Mouse (Mus musculus) heart, postnatal 4 days (tissue): ENCODE data around the gene Gm19668. TPM values are rescaled to one million over a fixed set of nuclear protein-coding genes. Genes with fewer than 3 reads are reported as not detected.
"Not testable (repeated sequence)": the region's sequence is repeated elsewhere in the genome, so short reads cannot be mapped to it uniquely, and the experiment has no call there.

Source experiments
- DNase-seq: peaks from one replicate; pipeline ENCODE4 v3.0.0; 2021
- total RNA-seq, 2 experiments: library from RNA; stranded (reverse); gene quantifications; 2 replicates each; pipeline ENCODE4 v1.2.3; 2021

Gm19668 gene
- total RNA-seq, result not detected

DNA sequence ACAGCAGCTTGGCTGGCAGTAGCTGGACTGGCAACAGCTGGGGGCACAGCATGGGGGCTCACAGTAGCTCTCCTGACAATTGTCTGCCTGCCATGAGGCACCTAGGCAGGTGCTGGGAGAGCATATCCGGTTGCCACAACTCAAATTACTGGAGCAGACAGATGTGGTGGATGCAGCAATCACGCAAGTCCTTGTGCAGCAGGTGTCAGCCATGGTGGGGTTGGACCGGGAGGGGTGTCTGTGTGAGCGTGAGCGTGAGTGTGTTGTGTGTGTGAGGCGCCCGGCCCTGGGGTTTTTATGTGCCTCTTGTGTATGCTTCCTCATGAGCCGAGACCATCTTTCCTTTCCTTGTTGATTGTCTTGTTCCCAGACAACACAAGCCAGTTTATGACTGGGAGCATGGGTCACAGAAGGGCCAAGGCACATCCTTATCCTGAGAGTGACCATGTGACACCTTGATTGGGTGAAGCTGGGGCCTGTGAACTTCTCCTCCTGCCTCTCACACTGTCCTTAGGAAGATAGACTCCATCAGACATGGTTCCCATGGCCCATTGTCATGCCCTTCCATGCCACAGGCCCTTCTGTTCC lies at the start of gene Gm19668:
Gene Gm19668, minus strand, starts transcription at position 213 of the 588 bp plus-strand sequence.
- DNase-seq, result no peak

DNA sequence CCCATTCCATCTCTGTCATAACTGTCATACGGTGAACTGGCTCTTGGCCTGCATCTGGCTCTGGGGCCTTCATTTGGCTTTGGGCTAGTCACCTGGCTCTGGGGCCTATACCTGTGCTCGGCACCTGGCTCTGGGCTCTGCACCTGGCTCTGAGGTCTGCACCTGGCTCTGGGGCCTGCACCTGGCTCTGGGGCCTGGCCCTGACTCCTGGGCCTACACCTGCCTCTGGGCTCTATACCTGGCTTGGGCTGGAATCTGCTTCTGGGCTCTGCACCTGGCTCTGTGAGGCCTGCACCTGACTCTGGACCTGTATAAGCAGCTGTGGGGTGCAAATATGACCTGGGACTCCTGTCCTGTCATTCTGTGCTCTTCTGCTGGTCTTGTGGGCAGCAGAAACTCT lies 48.6 kb upstream of the Gm19668 start:
- no peak for DNase-seq

DNA sequence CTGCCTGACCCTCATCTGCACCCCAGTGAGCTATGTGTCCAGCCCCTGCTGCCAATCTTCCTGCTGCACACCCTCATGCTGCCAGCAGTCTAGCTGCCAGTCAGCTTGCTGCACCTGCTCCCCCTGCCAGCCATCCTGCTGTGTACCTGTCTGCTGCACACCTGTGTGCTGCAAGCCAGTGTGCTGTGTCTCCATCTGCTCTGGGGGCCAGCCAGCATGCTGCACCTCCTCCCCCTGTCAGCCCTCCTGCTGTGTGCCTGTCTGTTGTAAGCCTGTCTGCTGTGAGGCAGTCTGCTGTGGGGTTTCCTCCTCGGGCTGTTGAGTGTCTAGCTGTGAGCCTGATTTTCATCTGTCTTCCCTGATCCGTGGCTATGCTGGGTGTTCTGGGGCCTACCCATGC lies 48.0 kb upstream of the Gm19668 start:
- no peak for DNase-seq

DNA sequence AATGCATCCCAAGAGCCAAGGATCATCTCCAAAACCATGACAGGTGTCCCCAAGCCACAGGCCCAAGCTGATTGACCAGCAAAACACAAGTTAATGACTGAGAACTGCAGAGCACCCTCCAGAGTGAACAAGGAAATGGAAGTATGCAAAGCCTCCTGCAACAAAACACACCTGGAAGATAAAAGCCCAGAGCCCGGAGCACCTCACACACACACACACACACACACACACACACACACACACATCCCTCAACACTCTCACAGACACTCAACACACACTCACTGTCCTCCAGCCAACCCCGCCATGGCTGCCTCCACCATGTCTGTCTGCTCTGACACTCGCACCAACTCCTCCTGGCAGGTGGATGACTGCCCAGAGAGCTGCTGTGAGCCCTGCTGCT lies 47.6 kb upstream of the Gm19668 start, which contains the start of gene Gm36176:
Gene Gm36176, plus strand, starts transcription at position 301 of the 400 bp plus-strand sequence.
- no peak for DNase-seq

DNA sequence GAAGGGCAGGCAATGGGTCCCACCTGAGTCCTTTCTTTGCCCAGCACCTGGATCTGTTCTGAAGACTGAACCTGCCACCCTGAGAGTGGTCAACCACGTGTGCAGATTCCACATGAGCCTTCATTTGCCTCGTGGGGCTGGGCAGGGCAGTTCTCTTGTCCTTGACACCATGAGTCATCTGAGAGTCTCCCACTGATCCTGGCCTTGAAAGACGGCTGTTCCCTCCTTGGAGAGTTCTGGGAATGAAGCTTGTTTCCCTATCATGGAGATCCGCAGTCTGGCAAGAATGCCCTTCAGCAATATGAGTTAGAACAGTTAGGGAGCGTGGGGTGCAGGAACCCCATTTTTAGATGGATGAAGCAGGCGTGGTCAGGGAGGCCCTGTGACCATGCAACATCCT lies 40.1 kb upstream of the Gm19668 start:
- no peak for DNase-seq

DNA sequence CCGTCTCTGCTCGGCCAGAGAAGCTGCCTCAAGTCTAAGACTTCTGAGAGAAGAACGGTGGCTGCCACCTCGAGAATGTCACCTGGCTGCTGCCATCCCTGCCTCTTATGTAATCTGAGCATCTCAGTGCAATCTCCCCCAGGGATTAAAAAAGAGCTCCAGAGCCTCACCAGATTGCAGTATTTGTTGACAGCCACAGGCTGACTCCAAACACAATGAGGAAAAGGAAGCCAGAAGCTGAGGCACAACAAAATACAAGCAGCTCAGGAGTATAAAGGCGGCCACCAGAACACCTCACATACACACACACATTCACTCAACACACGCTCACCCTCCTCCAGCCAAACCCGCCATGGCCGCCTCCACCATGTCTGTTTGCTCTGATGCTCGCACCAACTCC lies 36.7 kb upstream of the Gm19668 start, which contains the start of gene Krtap10-10:
Gene Krtap10-10, plus strand, starts transcription at position 301 of the 400 bp plus-strand sequence.
- no peak for DNase-seq

DNA sequence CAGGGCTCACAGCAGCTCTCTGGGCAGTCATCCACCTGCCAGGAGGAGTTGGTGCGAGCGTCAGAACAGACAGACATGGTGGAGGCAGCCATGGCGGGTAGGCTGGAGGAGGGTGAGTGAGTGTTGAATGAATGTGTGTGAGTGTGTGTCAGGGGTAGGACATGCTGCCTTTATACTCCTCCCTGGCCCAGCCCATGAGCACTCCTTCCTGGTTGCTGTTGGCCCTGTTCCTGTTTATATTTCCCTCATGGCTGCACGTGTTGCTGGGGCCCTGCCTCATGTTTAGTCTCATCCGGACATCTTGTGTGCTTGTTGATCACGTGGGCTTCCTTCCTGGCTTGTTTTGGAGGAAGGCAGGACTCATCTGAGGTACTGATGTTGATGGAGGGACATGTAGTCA lies 28.0 kb upstream of the Gm19668 start, which contains the start of gene Krtap10-4:
Gene Krtap10-4, minus strand, starts transcription at position 145 of the 400 bp plus-strand sequence.
- no peak for DNase-seq

DNA sequence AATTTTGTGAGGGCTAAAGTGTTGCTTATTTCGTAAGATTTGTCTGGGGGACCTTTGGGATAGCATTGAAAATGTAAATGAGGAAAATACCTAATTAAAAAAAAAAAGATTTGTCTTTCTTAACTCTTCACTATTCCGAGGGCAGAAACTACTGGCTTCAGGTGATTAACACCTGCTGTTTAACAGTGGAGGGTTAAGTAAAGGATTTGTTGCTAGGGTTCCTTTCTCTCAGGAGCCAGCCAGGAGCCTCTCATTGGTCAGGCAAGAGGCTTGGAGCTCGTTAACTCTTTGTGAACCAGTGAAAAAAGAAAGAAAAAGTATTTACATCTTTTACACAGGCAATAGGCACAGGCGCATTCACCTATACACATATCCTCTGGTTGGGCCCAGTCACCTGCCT lies 20.3 kb upstream of the Gm19668 start:
- no peak for DNase-seq

DNA sequence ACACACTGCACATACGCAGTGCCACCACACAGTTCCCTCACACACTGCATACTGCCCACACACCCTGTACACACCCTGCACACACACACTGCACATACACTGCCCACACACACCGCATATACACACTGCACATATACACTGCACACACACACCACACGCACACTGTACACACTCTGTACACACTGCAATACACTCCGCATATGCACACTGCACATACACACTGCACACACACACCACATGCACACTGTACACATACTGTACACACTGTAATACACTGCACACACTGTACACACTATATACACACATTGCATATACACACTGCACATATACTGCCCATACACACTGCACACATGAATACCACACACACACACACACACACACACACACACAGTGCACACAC lies 19.6 kb upstream of the Gm19668 start:
- no peak for DNase-seq

DNA sequence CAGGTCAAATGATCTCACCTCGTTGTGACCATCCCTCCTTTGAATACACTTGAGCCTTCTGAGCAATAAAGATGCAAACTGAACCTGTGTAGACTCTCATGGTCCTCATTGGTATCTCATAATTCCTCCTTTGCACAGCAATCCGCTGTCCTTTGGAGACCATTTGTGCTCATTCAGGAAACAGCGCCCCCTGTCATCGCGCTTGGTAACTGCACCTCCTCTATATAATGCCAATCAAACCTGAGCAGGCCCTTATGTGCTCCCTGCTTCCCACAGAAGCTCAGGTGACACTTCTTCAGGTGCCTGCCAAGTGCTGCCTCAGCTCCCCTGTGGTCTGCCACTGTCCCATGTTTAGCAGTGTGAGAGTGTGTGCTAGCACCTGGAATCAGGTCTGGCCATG lies 16.6 kb upstream of the Gm19668 start:
- peak; percentile 32 for DNase-seq

DNA sequence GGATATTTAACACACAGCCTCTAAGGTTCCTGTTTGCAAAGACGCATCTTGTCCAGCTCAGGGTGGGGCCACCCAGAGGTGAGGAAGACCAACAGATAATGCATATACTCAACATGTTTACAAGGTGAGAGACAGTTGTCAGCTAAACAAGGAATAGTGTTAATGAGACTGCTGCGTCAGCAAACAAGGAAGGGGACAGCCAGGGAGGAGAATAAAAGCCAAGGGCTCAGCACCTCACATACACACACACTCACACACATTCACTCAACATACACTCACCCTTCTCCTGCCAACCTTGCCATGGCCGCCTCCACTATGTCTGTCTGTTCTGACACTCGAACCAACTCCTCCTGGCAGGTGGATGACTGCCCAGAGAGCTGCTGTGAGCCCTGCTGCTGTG lies 15.4 kb upstream of the Gm19668 start, which contains the start of gene Gm2696:
Gene Gm2696, plus strand, starts transcription at position 301 of the 400 bp plus-strand sequence.
- DNase-seq, result no peak

DNA sequence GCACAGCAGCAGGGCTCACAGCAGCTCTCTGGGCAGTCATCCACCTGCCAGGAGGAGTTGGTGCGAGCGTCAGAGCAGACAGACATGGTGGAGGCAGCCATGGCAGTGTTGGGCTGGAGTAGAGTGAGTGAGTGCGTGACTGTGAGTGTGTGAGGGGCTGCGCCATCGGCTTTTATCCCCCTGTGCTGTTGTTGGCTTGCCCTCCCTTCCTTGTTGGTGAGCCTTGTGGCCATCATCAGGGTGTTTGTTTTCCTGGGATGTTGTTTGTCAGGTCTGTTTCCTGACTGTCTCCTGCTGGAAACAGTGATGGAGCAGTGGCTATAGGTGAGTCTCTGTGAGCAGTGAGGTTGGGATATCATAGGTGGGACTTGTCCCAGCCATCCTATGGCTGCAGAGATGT lies 12.8 kb upstream of the Gm19668 start, which contains the start of gene Gm9507:
Gene Gm9507, minus strand, starts transcription at position 101 of the 400 bp plus-strand sequence.
- DNase-seq, result no peak

DNA sequence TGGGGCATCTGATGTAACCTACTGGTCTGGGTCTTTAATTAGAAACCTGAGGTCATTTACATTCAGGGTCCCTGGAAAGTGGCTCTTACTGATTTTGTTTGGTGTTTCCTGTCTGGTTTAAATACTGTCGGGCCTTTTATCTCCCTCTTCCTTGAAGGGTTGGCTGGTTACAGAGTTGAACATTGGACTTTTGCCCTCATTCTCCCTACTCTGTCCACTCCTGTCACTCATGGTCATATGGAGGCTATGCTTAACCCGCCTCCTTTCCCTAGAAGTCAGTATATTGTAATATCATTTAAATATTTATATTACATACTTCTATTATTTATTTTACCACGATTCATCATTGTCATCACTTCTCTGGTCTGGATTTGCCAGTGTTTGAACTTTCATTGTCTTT lies 5.2 kb upstream of the Gm19668 start:
- DNase-seq, result no peak

DNA sequence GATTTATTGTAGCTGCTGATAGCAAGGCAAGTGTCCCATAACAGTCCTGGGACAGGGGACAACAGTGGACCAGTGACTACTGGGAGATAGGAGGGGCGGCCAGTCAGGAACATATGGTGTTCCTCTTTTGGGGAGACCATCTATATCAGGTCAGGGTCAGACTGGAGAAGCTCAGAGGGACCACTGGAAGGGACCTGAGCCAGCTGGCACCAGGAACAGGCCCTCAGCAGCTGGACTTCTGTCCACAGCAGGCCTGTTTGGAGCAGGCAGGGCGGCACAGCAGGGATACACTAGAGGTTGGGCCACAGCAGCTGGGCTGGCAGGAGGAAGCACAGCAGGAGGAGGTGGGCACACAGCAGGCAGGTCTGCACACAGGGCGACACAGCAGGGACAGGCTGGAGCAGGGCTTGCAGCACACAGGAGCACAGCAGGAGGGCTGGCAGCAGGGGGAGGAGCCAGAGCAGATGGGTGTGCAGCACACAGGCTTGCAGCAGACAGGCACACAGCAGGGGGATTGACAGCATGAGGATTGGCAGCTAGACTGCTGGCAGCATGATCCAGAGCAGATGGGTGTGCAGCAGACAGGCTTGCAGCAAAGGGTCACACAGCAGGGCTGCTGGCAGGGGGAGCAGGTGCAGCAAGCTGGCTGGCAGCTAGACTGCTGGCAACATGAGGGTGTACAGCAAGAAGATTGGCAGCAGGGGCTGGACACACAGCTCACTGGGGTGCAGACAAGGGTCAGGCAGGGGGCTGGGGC lies 591 bp downstream of the Gm19668 start:
- DNase-seq, result peak; percentile 42

DNA sequence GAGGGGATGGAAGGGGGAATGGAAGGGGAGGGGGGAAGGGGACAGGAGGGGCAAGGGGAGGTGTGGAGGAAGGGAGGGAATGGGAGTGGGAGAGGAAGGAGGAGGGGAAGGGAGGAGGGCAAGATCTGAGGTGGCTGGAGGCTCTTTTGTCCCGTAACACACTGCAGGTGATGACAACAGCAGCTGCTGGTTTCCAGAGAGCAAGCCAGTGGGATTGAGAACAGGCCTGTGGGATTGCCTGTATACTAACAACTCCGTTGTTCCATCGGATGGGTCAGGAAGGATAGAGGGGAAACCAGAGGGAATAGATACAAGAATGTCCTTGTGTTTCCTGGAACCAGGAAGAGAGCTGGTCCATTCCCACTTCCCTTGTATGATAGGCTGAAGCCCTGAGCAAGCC lies 1.3 kb downstream of the Gm19668 start:
- peak; percentile 44 for DNase-seq

DNA sequence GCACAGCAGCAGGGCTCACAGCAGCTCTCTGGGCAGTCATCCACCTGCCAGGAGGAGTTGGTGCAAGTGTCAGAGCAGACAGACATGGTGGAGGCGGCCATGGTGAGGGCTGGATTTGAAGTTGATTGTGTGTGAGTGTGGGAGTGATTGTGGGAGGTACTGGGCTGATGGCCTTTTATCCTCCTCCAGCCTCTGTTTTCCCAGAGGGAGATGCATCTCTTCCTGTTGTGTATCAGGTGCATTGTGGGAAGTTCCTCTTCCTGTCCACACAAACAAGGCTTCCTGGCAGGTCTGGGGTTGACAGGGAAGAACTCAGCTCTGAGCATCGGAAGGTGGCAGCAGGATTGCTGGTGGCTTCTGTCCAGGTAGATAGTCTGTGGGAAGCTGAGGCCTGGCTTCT lies 4.0 kb downstream of the Gm19668 start, which contains the start of gene Gm9639:
Gene Gm9639, minus strand, starts transcription at position 101 of the 400 bp plus-strand sequence.
- no peak for DNase-seq

DNA sequence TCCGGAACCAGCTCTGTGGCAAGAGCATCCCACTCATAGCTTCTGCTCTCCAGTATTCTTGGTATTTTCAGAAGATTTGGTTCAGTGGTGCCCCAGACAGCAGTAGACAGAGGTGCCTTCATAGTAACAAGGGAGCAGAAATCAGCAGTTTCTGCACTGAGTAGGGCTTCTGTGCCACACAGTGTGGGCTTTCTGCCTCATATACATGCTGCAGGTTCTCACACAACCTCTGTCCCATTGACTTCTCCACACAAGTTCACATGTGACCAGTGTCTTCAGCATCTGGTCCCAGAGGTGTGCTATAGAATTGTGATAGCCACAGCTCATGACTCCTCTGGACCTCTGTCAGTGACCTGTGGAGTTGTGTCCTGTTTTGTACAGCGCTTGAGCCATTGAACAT lies 10.3 kb downstream of the Gm19668 start:
- DNase-seq, result no peak

DNA sequence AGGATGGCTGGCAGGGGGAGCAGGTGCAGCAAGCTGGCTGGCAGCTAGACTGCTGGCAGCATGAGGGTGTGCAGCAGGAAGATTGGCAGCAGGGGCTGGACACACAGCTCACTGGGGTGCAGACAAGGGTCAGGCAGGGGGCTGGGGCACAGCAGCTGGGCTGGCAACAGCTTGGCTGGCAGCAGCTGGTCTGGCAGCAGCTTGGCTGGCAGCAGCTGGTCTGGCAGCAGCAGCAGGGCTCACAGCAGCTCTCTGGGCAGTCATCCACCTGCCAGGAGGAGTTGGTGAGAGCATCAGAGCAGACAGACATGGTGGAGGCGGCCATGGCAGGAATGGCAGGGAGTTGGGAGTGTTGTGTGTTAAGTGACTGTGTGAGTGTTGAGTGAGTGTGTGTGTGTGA lies 11.1 kb downstream of the Gm19668 start, which contains the start of gene Gm7137:
Gene Gm7137, minus strand, starts transcription at position 325 of the 400 bp plus-strand sequence.
- DNase-seq, result peak; percentile 28

DNA sequence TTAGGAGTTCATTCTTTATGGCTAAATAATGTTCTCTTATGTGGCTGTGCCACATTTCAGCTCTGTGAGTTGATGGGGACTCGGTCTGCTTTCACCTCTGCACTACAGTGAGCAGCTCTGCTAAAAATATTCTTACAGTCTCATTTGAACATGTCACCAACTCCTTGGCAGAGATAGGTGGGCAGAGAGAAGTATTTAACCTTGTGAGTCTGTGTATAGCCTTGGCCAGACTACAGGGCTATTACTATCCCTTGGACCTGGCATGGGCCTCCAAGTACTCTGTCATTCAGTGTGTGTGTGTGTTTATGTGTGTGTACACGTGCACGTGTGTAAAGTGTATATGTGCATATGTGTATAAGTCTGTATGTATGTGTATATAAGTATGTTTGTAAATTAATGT lies 15.5 kb downstream of the Gm19668 start:
- DNase-seq, result not testable (repeated sequence)

DNA sequence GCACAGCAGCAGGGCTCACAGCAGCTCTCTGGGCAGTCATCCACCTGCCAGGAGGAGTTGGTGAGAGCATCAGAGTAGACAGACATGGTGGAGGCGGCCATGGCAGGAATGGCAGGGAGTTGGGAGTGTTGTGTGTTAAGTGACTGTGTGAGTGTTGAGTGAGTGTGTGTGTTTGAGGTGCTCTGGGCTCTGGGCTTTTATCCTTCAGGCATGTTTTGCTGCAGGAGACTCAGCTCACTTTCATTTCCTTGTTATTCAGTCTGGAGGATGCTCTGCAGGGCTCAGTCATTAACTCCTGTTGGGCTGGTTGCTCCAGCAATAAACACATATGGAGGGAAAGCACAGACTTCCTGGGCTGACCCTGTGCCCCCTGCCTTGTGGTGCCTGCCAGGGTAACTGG lies 16.5 kb downstream of the Gm19668 start, which contains the start of gene Gm3250:
Gene Gm3250, minus strand, starts transcription at position 101 of the 400 bp plus-strand sequence.
- DNase-seq, result not testable (repeated sequence)

DNA sequence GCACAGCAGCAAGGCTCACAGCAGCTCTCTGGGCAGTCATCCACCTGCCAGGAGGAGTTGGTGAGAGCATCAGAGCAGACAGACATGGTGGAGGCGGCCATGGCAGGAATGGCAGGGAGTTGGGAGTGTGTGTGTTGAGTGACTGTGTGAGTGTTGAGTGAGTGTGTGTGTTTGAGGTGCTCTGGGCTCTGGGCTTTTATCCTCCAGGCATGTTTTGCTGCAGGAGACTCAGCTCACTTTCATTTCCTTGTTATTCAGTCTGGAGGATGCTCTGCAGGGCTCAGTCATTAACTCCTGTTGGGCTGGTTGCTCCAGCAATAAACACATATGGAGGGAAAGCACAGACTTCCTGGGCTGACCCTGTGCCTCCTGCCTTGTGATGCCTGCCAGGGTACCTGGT lies 22.1 kb downstream of the Gm19668 start, which contains the start of gene Gm7138:
Gene Gm7138, minus strand, starts transcription at position 101 of the 400 bp plus-strand sequence.
- DNase-seq, result not testable (repeated sequence)

DNA sequence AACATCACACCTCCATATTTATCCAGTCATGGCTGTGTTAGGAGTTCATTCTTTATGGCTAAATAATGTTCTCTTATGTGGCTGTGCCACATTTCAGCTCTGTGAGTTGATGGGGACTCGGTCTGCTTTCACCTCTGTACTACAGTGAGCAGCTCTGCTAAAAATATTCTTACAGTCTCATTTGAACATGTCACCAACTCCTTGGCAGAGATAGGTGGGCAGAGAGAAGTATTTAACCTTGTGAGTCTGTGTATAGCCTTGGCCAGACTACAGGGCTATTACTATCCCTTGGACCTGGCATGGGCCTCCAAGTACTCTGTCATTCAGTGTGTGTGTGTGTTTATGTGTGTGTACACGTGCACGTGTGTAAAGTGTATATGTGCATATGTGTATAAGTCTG lies 26.8 kb downstream of the Gm19668 start:
- DNase-seq, result not testable (repeated sequence)

DNA sequence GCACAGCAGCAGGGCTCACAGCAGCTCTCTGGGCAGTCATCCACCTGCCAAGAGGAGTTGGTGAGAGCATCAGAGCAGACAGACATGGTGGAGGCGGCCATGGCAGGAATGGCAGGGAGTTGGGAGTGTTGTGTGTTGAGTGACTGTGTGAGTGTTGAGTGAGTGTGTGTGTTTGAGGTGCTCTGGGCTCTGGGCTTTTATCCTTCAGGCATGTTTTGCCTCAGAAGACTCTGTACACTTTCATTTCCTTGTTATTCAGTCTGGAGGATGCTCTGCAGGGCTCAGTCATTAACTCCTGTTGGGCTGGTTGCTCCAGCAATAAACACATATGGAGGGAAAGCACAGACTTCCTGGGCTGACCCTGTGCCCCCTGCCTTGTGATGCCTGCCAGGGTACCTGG lies 27.7 kb downstream of the Gm19668 start, which contains the start of gene Gm3238:
Gene Gm3238, minus strand, starts transcription at position 101 of the 400 bp plus-strand sequence.
- not testable (repeated sequence) for DNase-seq
